Mouse (Mus musculus) hindbrain, postnatal 0 days (tissue): Measurements from ENCODE around the gene Def8. TPM values are rescaled to one million over a fixed set of nuclear protein-coding genes. Genes with fewer than 3 reads are reported as not detected.
A peak's percentile ranks its signal among the peaks of the same experiment; 100 is the strongest.
"Not testable (repeated sequence)": the region's sequence is repeated elsewhere in the genome, so short reads cannot be mapped to it uniquely, and the experiment has no call there.

Source experiments
- ATAC-seq: fragments of 200-750 bp; cut with Nextera tagmentation; 2 replicates; pipeline ENCODE4 v1.8.0; 2017; ENCODE audit warnings: mild to moderate bottlenecking, moderate TSS enrichment, moderate library complexity
- DNase-seq: peaks from one replicate; pipeline ENCODE4 v3.0.0-alpha.2; 2015; ENCODE audit warnings: low spot score
- H3K27ac ChIP-seq: fragments of 300-500 bp; sonication (generic); 2 replicates; pipeline ENCODE4 v1.5.1; 2014; ENCODE audit warnings: mild to moderate bottlenecking
- H3K27me3 ChIP-seq: fragments of 300-500 bp; sonication (generic); 2 replicates; pipeline ENCODE4 v1.6.1; 2014; ENCODE audit warnings: low read length, mixed read lengths; ENCODE audit not compliant: insufficient read depth
- H3K36me3 ChIP-seq: fragments of 300-500 bp; sonication (generic); 2 replicates; pipeline ENCODE4 v1.6.1; 2014; ENCODE audit warnings: low read length, mixed read lengths; ENCODE audit not compliant: insufficient read depth
- H3K4me1 ChIP-seq: fragments of 300-500 bp; sonication (generic); 2 replicates; pipeline ENCODE4 v1.6.1; 2014; ENCODE audit warnings: antibody characterized with exemption, low read length, mixed read lengths; ENCODE audit not compliant: insufficient read depth
- H3K4me2 ChIP-seq: fragments of 300-500 bp; sonication (generic); 2 replicates; pipeline ENCODE4 v1.6.1; 2014; ENCODE audit warnings: low read depth, mild to moderate bottlenecking, low read length, moderate library complexity, mixed read lengths
- H3K4me3 ChIP-seq: fragments of 300-500 bp; sonication (generic); 2 replicates; pipeline ENCODE4 v1.5.1; 2014; ENCODE audit warnings: low read length
- H3K9ac ChIP-seq: fragments of 300-500 bp; sonication (generic); replicated peaks from 2 replicates; pipeline ENCODE4 v1.6.1; 2014; ENCODE audit warnings: mild to moderate bottlenecking, low read length, moderate library complexity, mixed read lengths
- H3K9me3 ChIP-seq: fragments of 300-500 bp; sonication (generic); 2 replicates; pipeline ENCODE4 v1.6.1; 2016; ENCODE audit warnings: low read length, mixed read lengths
- CTCF ChIP-seq: IDR thresholded peaks from 2 replicates; pipeline ENCODE4 v1.5.1; 2016; ENCODE audit warnings: antibody characterized with exemption, control low read depth, low read depth
- WGBS: fragments of 180-500 bp; shearing (Covaris S2); extraction: QIAGEN DNeasy Blood & Tissue Kit; methylation state at CpG from one replicate; pipeline ENCODE4 v1.1.7; 2014; 5-methylcytosine and 5-hydroxymethylcytosine counted together
- polyA plus RNA-seq: library from polyadenylated mRNA; unstranded; fragments of >200 nt; fragmentation: Nextera tagmentation; extraction: Ambion mirVana; gene quantifications from 2 replicates; pipeline ENCODE4 v1.2.1, GENCODE M21; 2015
- total RNA-seq: library from RNA; depleted of rRNA; stranded (reverse); fragments of >200 nt; gene quantifications from 2 replicates; pipeline ENCODE4 v1.2.3, GENCODE M21; 2014

Gene Def8
- total and polyA plus RNA-seq, 2 experiments from 2014 or later: 38.8 to 62.7 TPM

DNA sequence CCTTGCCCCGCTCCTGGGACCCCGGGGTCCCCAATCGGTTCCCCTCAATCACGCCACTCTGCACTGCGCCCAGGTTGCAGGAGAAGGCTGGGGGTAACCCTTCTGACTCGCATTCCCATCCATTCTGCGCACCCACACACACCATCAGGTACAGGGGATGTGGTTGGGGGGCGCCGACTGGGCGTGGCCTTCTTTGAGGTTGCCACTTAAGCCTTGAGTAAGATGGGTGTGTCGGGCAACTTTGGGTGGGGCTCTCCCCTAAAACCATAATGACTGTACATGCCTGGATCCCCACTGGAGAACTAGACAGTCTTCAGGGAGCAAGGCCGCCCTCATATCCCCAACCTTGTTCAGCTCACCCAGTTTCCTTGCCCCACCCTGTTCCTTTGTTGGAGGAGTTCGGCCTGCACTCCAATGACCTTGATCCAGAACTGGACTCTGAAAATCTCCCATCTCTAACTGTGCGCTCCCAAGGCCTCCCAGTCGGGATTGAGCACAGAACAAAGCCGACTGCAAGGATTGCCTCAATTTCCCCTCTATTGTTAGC, 11.5 kb upstream of the Def8 start:
- peak; percentile 22 for ATAC-seq

DNA sequence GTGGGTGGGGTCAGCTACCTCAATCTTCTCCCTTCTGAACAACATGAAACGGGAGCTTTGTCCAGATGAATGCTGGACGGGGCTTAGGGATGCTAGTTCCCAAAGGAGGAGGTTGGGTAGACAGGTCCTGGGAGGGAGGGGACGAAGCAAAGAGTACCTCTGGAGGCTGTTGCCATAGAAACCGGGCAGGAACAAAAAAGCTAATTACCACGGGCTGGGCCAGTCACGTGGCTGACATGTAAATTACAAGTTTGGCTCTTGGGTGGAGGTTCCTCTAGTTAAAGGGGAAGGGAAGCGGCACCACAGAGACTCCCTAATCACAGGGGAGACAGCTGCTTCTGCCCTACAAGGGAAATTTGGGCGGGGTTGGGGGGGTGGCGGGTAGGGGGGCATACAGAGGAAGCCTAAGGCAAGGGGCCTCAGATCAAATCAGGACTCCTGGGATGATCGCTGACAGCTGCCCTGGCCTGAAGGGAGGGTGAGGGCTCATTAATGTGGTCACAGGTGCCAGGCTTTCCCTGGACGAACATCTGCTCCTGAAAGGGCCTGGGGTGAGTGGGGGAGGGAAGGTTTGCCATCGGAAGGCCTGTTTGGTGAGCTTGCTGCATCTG, 10.7 kb upstream of the Def8 start:
- Histone ChIP-seq H3K27me3 (no peaks in the 10 kb centered on the region), H3K36me3 (no peaks in the 10 kb centered on the region), H3K4me3 (peak overlapping the region; percentile 62), H3K4me1 (peaks cover 21% of the 10 kb centered on the region; the same call in 1 of the 2 replicates), H3K9me3 (no peaks in the 10 kb centered on the region), H3K4me2 (peak overlapping the region; percentile 85), H3K27ac (peak overlapping the region; percentile 94), H3K9ac (peak overlapping the region; percentile 79)
- under 1% methylated on average over 12 of the region's 12 CpGs for WGBS
- no peak for TF ChIP-seq CTCF
- 0 out of 2 replicates have a peak, but pooled peaks have one; percentile 8 for ATAC-seq
- peak; percentile 85 for DNase-seq

More for the DNA sequence above, 11.5 kb upstream of the Def8 start:
- Histone ChIP-seq H3K27ac (peak overlapping the region; percentile 94), H3K4me2 (peak overlapping the region; percentile 85), H3K4me1 (peaks cover 21% of the 10 kb centered on the region; the same call in 1 of the 2 replicates), H3K27me3 (no peaks in the 10 kb centered on the region), H3K36me3 (no peaks in the 10 kb centered on the region), H3K4me3 (peak overlapping the region; percentile 62), H3K9ac (peak overlapping the region; percentile 79), H3K9me3 (no peaks in the 10 kb centered on the region)
- peak; percentile 52 for DNase-seq
- 2% methylated on average over 16 of the region's 16 CpGs for WGBS
- no peak for TF ChIP-seq CTCF

DNA sequence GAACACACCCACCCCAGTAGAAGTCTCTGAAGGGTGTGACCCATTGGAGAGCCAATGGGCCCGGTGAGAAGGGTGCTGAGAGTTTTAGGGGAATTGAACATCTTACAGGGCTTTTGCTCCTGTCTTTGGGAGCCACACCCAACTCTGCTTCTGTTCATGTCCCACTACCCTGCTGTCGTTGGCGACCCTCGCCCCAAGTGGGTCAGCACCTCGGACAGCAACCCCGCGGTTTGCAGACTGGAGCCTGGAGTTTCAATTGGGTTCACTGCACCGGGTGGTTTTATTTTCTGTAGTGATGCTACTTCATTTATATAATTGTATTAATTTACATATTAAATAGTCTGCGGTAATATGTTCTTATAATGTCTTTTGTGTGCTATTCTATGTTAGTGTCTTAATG, 9.1 kb upstream of the Def8 start:
- ATAC-seq: no peak
- Histone ChIP-seq H3K4me1 (peaks cover 17% of the 10 kb centered on the region; the same call in 1 of the 2 replicates), H3K27ac (peak overlapping the region; percentile 94), H3K4me2 (peak overlapping the region; percentile 85), H3K4me3 (peak overlapping the region; percentile 62), H3K9me3 (no peaks in the 10 kb centered on the region), H3K9ac (peak overlapping the region; percentile 79), H3K36me3 (peaks cover 13% of the 10 kb centered on the region), H3K27me3 (no peaks in the 10 kb centered on the region)
- WGBS: 6% methylated on average over 9 of the region's 9 CpGs
- no peak for TF ChIP-seq CTCF
- DNase-seq: no peak

DNA sequence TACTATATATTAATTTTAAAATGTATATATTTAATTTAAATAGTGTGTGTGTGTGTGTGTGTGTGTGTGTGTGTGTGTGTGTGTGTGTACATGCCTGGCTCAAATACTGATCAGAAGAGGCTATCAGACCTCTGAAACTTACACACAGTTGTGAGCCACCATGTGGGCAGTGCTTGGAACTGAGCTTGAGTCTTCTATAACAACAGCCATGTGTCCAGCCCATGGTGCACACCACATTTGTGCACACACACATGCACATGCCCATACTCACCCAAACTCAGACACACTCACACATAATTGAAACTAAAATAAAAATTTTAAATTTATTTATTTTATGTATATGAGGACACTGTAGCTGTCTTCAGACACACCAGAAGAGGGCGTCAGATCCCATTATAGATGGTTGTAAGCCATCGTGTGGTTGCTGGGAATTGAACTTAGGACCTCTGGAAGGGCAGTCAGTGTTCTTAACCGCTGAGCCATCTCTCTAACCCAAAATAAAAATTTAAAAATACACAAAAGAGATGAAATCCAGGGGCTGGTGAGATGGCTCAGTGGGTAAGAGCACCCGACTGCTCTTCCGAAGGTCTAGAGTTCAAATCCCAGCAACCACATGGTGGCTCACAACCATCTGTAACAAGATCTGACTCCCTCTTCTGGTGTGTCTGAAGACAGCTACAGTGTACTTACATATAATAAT, 8.2 kb upstream of the Def8 start:
- DNase-seq: peak; percentile 50
- H3K9me3 ChIP-seq, H3K27ac ChIP-seq, H3K9ac ChIP-seq, H3K27me3 ChIP-seq, H3K4me1 ChIP-seq, ATAC-seq: not testable (repeated sequence)
- H3K4me3 ChIP-seq: peak overlapping the region; percentile 62
- H3K36me3 ChIP-seq: peaks cover 20% of the 10 kb centered on the region
- peak; percentile 7; the same call in 1 of the 2 replicates for TF ChIP-seq CTCF
- peak overlapping the region; percentile 85 for H3K4me2 ChIP-seq
- WGBS: 76% methylated on average over 5 of the region's 5 CpGs

DNA sequence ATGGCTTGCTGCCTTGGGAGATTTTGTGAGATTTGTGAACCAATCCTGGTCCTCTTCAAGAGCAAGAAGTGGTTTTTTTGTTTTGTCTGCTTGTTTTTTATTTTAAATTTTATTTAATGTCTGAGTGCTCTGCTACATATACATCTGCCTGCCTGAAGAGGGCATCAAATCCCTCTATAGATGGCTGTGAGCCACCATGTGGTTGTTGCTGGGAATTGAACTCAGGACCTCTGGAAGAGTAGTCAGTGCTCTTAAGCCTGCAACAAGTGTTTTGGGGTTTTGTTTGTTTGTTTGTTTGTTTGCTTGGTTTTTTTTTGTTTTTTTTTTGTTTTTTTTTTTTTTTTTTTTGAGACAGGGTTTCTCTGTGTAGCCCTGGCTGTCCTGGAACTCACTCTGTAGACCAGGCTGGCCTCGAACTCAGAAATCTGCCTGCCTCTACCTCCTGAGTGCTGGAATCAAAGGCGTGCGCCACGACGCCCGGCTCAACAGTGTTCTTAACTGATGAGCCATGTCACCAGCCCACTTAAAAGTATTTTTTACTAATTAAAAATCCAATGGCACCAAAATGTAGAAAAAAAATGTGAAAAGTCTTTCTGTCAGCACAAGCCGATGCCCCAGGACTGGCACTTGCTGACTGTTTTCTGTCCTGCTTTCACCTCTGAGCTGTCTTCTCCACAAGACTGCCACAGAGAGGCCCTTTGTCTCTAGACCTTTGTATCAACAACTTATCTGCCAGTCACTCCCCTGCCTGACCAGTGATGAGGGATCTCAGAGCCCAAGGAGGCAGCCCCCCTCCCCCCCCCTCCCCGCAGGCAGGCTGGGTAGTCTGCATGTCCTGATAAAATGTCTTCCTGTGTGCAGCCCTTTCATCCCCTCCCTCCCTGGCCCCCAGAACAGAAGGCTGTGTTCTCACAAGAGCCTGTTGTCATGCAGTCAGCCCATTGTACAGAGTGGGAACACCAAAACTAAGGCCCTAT, 7.1 kb upstream of the Def8 start:
- peak; percentile 66 for DNase-seq
- H3K36me3 ChIP-seq: peaks cover 31% of the 10 kb centered on the region
- peak; percentile 67 for TF ChIP-seq CTCF
- no peak for ATAC-seq
- no peak overlapping the region for H3K27ac ChIP-seq
- H3K9ac ChIP-seq: no peak overlapping the region
- peaks cover 8% of the 10 kb centered on the region; the same call in 1 of the 2 replicates for H3K4me1 ChIP-seq
- peak overlapping the region; percentile 6; the same call in 1 of the 2 replicates for H3K4me3 ChIP-seq
- H3K4me2 ChIP-seq: peak overlapping the region; percentile 85; the same call in 1 of the 2 replicates
- WGBS: 65% methylated on average over 8 of the region's 8 CpGs
- H3K9me3 ChIP-seq: no peaks in the 10 kb centered on the region
- no peaks in the 10 kb centered on the region for H3K27me3 ChIP-seq
